Mouse (Mus musculus): ENCODE results near the gene Kcnq1. TPM values are rescaled to one million over a fixed set of nuclear protein-coding genes. Genes with fewer than 3 reads are reported as not detected.
A peak's percentile ranks its signal among the peaks of the same experiment; 100 is the strongest.

Gene Kcnq1
- polyA plus RNA-seq, 1 experiment from 2014 or later = 1.8 TPM

- no peaks in the 10 kb centered on the region for H3K4me1 ChIP-seq
- no peaks in the 10 kb centered on the region for H3K36me3 ChIP-seq (replicated peaks)
- no peak within 1 kb of the TSS for H3K9ac ChIP-seq
- WGBS = 48% methylated on average over 10 of the region's 10 CpGs
- H3K4me2 ChIP-seq = no peak within 1 kb of the TSS
- no peaks in the 10 kb centered on the region for H3K9me3 ChIP-seq
- H3K27me3 ChIP-seq (replicated peaks) = no peaks in the 10 kb centered on the region
- H3K4me3 ChIP-seq = no peak within 1 kb of the TSS
- ATAC-seq (replicated peaks) = no peak
- H3K27ac ChIP-seq = no peak within 1 kb of the TSS
These were observed 11.3 kb upstream of the Kcnq1 start, which contains the start of gene Trpm5 for GRCm38 (mm10) chr7:143094592-143095553. Gene Trpm5, minus strand, starts transcription at chr7:143094642.

- Histone ChIP-seq H3K9me3 (no peaks in the 10 kb centered on the region), H3K4me3 (no peak overlapping the region), H3K27me3 (replicated peaks) (no peaks in the 10 kb centered on the region), H3K9ac (no peak overlapping the region), H3K4me2 (no peak overlapping the region), H3K27ac (no peak overlapping the region), H3K4me1 (no peaks in the 10 kb centered on the region), H3K36me3 (replicated peaks) (no peaks in the 10 kb centered on the region)
- WGBS = 46% methylated on average over 1 of the region's 1 CpGs
- no peak for ATAC-seq (replicated peaks)
These were observed 10.6 kb upstream of the Kcnq1 start for GRCm38 (mm10) chr7:143095554-143095907.

GRCm38 (mm10) chr7:143100759-143101158 lies 5.4 kb upstream of the Kcnq1 start:
- no peak overlapping the region for H3K9ac ChIP-seq
- ATAC-seq (replicated peaks) = no peak

GRCm38 (mm10) chr7:143105258-143105897 lies 784 bp upstream of the Kcnq1 start:
- H3K4me2 ChIP-seq = no peak overlapping the region
- no peak overlapping the region for H3K27ac ChIP-seq
- WGBS = 59% methylated on average over 11 of the region's 11 CpGs
- no peak overlapping the region for H3K4me3 ChIP-seq
- 0 out of 2 replicates have a peak, but pooled peaks cover 3% of the 10 kb centered on the region for H3K9me3 ChIP-seq
- H3K36me3 ChIP-seq (replicated peaks) = no peaks in the 10 kb centered on the region
- H3K4me1 ChIP-seq = peaks cover 11% of the 10 kb centered on the region; the same call in 1 of the 2 replicates
- H3K9ac ChIP-seq = no peak overlapping the region
- no peak for ATAC-seq (replicated peaks)
- H3K27me3 ChIP-seq (replicated peaks) = peaks cover 40% of the 10 kb centered on the region

More at GRCm38 (mm10) chr7:143100759-143101158, 5.4 kb upstream of the Kcnq1 start:
- WGBS = 71% methylated on average over 4 of the region's 4 CpGs
- H3K9me3 ChIP-seq = 0 out of 2 replicates have a peak, but pooled peaks cover 3% of the 10 kb centered on the region
- H3K27me3 ChIP-seq (replicated peaks) = peaks cover 7% of the 10 kb centered on the region
- H3K4me3 ChIP-seq = no peak overlapping the region
- no peak overlapping the region for H3K4me2 ChIP-seq
- no peaks in the 10 kb centered on the region for H3K4me1 ChIP-seq
- no peaks in the 10 kb centered on the region for H3K36me3 ChIP-seq (replicated peaks)
- no peak overlapping the region for H3K27ac ChIP-seq

GRCm38 (mm10) chr7:143106672-143107465 lies 707 bp downstream of the Kcnq1 start:
- Histone ChIP-seq H3K9me3 (no peaks in the 10 kb centered on the region), H3K36me3 (replicated peaks) (no peaks in the 10 kb centered on the region), H3K9ac (no peak overlapping the region), H3K4me2 (peak overlapping the region; percentile 46), H3K4me1 (peaks cover 11% of the 10 kb centered on the region; the same call in 1 of the 2 replicates), H3K4me3 (peak overlapping the region; percentile 26), H3K27ac (no peak overlapping the region), H3K27me3 (replicated peaks) (peaks cover 40% of the 10 kb centered on the region)
- no peak for ATAC-seq (replicated peaks)
- 7% methylated on average over 55 of the region's 57 CpGs for WGBS

GRCm38 (mm10) chr7:143108200-143108599 lies 2.0 kb downstream of the Kcnq1 start:
- H3K4me1 ChIP-seq = peaks cover 11% of the 10 kb centered on the region; the same call in 1 of the 2 replicates
- WGBS = 39% methylated on average over 5 of the region's 5 CpGs
- no peaks in the 10 kb centered on the region for H3K36me3 ChIP-seq (replicated peaks)
- H3K27me3 ChIP-seq (replicated peaks) = peaks cover 40% of the 10 kb centered on the region
- no peak overlapping the region for H3K4me3 ChIP-seq
- no peak overlapping the region for H3K9ac ChIP-seq
- no peak overlapping the region for H3K27ac ChIP-seq
- no peak for ATAC-seq (replicated peaks)
- H3K9me3 ChIP-seq = no peaks in the 10 kb centered on the region
- H3K4me2 ChIP-seq = no peak overlapping the region

- no peaks in the 10 kb centered on the region for H3K9me3 ChIP-seq
These were observed 3.0 kb downstream of the Kcnq1 start for GRCm38 (mm10) chr7:143108996-143109660.

GRCm38 (mm10) chr7:143109696-143110095 lies 3.5 kb downstream of the Kcnq1 start:
- no peaks in the 10 kb centered on the region for H3K36me3 ChIP-seq (replicated peaks)
- no peak overlapping the region for H3K4me3 ChIP-seq
- no peaks in the 10 kb centered on the region for H3K9me3 ChIP-seq
- ATAC-seq (replicated peaks) = no peak
- 63% methylated on average over 3 of the region's 3 CpGs for WGBS
- H3K4me1 ChIP-seq = peaks cover 11% of the 10 kb centered on the region; the same call in 1 of the 2 replicates
- no peak overlapping the region for H3K27ac ChIP-seq
- H3K27me3 ChIP-seq (replicated peaks) = peaks cover 40% of the 10 kb centered on the region
- H3K4me2 ChIP-seq = no peak overlapping the region
- H3K9ac ChIP-seq = no peak overlapping the region

More at GRCm38 (mm10) chr7:143108996-143109660, 3.0 kb downstream of the Kcnq1 start:
- Histone ChIP-seq H3K27ac (no peak overlapping the region), H3K4me1 (peaks cover 11% of the 10 kb centered on the region; the same call in 1 of the 2 replicates), H3K27me3 (replicated peaks) (peaks cover 40% of the 10 kb centered on the region), H3K36me3 (replicated peaks) (no peaks in the 10 kb centered on the region), H3K4me2 (no peak overlapping the region), H3K4me3 (no peak overlapping the region), H3K9ac (no peak overlapping the region)
- ATAC-seq (replicated peaks) = no peak
- 33% methylated on average over 3 of the region's 3 CpGs for WGBS

GRCm38 (mm10) chr7:143110803-143111202 lies 4.6 kb downstream of the Kcnq1 start:
- Histone ChIP-seq H3K9ac (no peak overlapping the region), H3K27me3 (replicated peaks) (peaks cover 33% of the 10 kb centered on the region), H3K9me3 (no peaks in the 10 kb centered on the region; the same call in 1 of the 2 replicates), H3K4me1 (peaks cover 11% of the 10 kb centered on the region; the same call in 1 of the 2 replicates), H3K27ac (no peak overlapping the region), H3K36me3 (replicated peaks) (no peaks in the 10 kb centered on the region), H3K4me3 (no peak overlapping the region), H3K4me2 (no peak overlapping the region)
- no peak for ATAC-seq (replicated peaks)
- 67% methylated on average over 1 of the region's 1 CpGs for WGBS

- Histone ChIP-seq H3K4me2 (no peak overlapping the region), H3K36me3 (replicated peaks) (no peaks in the 10 kb centered on the region), H3K9me3 (no peaks in the 10 kb centered on the region; the same call in 1 of the 2 replicates), H3K9ac (no peak overlapping the region), H3K27me3 (replicated peaks) (peaks cover 24% of the 10 kb centered on the region), H3K4me3 (no peak overlapping the region), H3K4me1 (peaks cover 11% of the 10 kb centered on the region; the same call in 1 of the 2 replicates), H3K27ac (no peak overlapping the region)
- WGBS = 68% methylated on average over 4 of the region's 4 CpGs
- no peak for ATAC-seq (replicated peaks)
These were observed 5.6 kb downstream of the Kcnq1 start for GRCm38 (mm10) chr7:143111719-143112118.

GRCm38 (mm10) chr7:143112395-143112794 lies 6.2 kb downstream of the Kcnq1 start:
- Histone ChIP-seq H3K4me1 (peaks cover 4% of the 10 kb centered on the region; the same call in 1 of the 2 replicates), H3K4me3 (no peak overlapping the region), H3K9me3 (no peaks in the 10 kb centered on the region; the same call in 1 of the 2 replicates), H3K9ac (no peak overlapping the region), H3K27me3 (replicated peaks) (peaks cover 17% of the 10 kb centered on the region), H3K36me3 (replicated peaks) (no peaks in the 10 kb centered on the region), H3K27ac (no peak overlapping the region), H3K4me2 (no peak overlapping the region)
- no peak for ATAC-seq (replicated peaks)
- 36% methylated on average over 1 of the region's 1 CpGs for WGBS
